Mouse (Mus musculus): ENCODE data around the gene Dcst1.

- TF ChIP-seq CTCF (IDR thresholded peaks at IDR 0.05; ENCODE audit: low read depth, low read length) (no peak), POLR2A (IDR thresholded peaks at IDR 0.05; ENCODE audit: borderline replicate concordance, low read depth, low read length) (no peak)
Measured at GRCm38 (mm10) chr3:89346815-89347540, 18.1 kb downstream of the Dcst1 start.

Data from bone marrow macrophage, adult 2 months (primary cell).